Mouse (Mus musculus): ENCODE data around the gene Dnajc4. TPM values are rescaled to one million over a fixed set of nuclear protein-coding genes. Genes with fewer than 3 reads are reported as not detected.

Dnajc4 gene
- 9.8 and 11.8 TPM in 2 replicates for polyA plus RNA-seq (2015; fragmentation: Nextera tagmentation; extraction: Ambion mirVana)

GRCm38 (mm10) chr19:6992011-6992858 is at the start of gene Dnajc4:
Gene Dnajc4, minus strand, starts transcription at chr19:6992572.
- ATAC-seq (ENCODE audit: low read depth) (peak; percentile 92), DNase-seq (peak; percentile 98)
- peak within 1 kb of the TSS; percentile 79 for H3K9ac ChIP-seq
- H3K9me3 ChIP-seq (replicated peaks), result no peaks in the 10 kb centered on the region
- H3K27ac ChIP-seq, result peak within 1 kb of the TSS; percentile 79
- peak within 1 kb of the TSS; percentile 72 for H3K4me3 ChIP-seq (replicated peaks)
- 2% methylated on average over 37 of the region's 37 CpGs for WGBS (ENCODE audit: insufficient replicate concordance)
- H3K36me3 ChIP-seq, result no peaks in the 10 kb centered on the region
- peaks cover 58% of the 10 kb centered on the region for H3K4me1 ChIP-seq (replicated peaks)
- peak within 1 kb of the TSS; percentile 92 for H3K4me2 ChIP-seq
- no peaks in the 10 kb centered on the region for H3K27me3 ChIP-seq

- H3K9ac ChIP-seq, result peak overlapping the region; percentile 89
These were observed 48.8 kb upstream of the Dnajc4 start for GRCm38 (mm10) chr19:7041171-7041570.

GRCm38 (mm10) chr19:7040637-7041130 is 48.3 kb upstream of the Dnajc4 start:
- Histone ChIP-seq H3K9me3 (replicated peaks) (no peaks in the 10 kb centered on the region), H3K36me3 (peaks cover 20% of the 10 kb centered on the region), H3K4me1 (replicated peaks) (peaks cover 35% of the 10 kb centered on the region), H3K9ac (peak overlapping the region; percentile 89), H3K4me2 (peak overlapping the region; percentile 93), H3K27ac (peak overlapping the region; percentile 94), H3K27me3 (no peaks in the 10 kb centered on the region), H3K4me3 (replicated peaks) (peak overlapping the region; percentile 73)
- WGBS (ENCODE audit: insufficient replicate concordance), result 14% methylated on average over 13 of the region's 13 CpGs
- no peak for ATAC-seq (ENCODE audit: low read depth)
- no peak for DNase-seq

More at GRCm38 (mm10) chr19:7041171-7041570, 48.8 kb upstream of the Dnajc4 start:
- Histone ChIP-seq H3K36me3 (peaks cover 18% of the 10 kb centered on the region), H3K4me3 (replicated peaks) (peak overlapping the region; percentile 73), H3K27me3 (no peaks in the 10 kb centered on the region), H3K4me1 (replicated peaks) (peaks cover 35% of the 10 kb centered on the region), H3K27ac (peak overlapping the region; percentile 94), H3K9me3 (replicated peaks) (no peaks in the 10 kb centered on the region), H3K4me2 (peak overlapping the region; percentile 93)
- DNase-seq, result no peak
- no peak for ATAC-seq (ENCODE audit: low read depth)
- WGBS (ENCODE audit: insufficient replicate concordance), result 79% methylated on average over 2 of the region's 2 CpGs

- peak within 1 kb of the TSS; percentile 94 for H3K27ac ChIP-seq
- H3K36me3 ChIP-seq, result peaks cover 26% of the 10 kb centered on the region
- no peaks in the 10 kb centered on the region for H3K9me3 ChIP-seq (replicated peaks)
- DNase-seq (peak; percentile 100), ATAC-seq (ENCODE audit: low read depth) (peak; percentile 95)
- H3K9ac ChIP-seq, result peak within 1 kb of the TSS; percentile 99
- peak within 1 kb of the TSS; percentile 99 for H3K4me3 ChIP-seq (replicated peaks)
- WGBS (ENCODE audit: insufficient replicate concordance), result under 1% methylated on average over 49 of the region's 49 CpGs
- H3K4me1 ChIP-seq (replicated peaks), result peaks cover 35% of the 10 kb centered on the region
- H3K4me2 ChIP-seq, result peak within 1 kb of the TSS; percentile 93
- H3K27me3 ChIP-seq, result no peaks in the 10 kb centered on the region
These were observed 47.7 kb upstream of the Dnajc4 start, which contains the start of gene Stip1 for GRCm38 (mm10) chr19:7039841-7040636. Gene Stip1, minus strand, starts transcription at chr19:7039967.

- ATAC-seq (ENCODE audit: low read depth), result peak; percentile 0
These were observed 46.8 kb upstream of the Dnajc4 start for GRCm38 (mm10) chr19:7039088-7039720.

GRCm38 (mm10) chr19:7034006-7034405 is 41.6 kb upstream of the Dnajc4 start:
- ATAC-seq (ENCODE audit: low read depth), result no peak
- no peak overlapping the region for H3K4me3 ChIP-seq (replicated peaks)
- H3K27ac ChIP-seq, result no peak overlapping the region
- peaks cover 85% of the 10 kb centered on the region for H3K36me3 ChIP-seq
- no peaks in the 10 kb centered on the region for H3K27me3 ChIP-seq
- no peak overlapping the region for H3K4me2 ChIP-seq
- H3K4me1 ChIP-seq (replicated peaks), result peaks cover 24% of the 10 kb centered on the region
- no peaks in the 10 kb centered on the region for H3K9me3 ChIP-seq (replicated peaks)
- no peak overlapping the region for H3K9ac ChIP-seq
- DNase-seq, result no peak
- WGBS (ENCODE audit: insufficient replicate concordance), result 83% methylated on average over 5 of the region's 5 CpGs

More at GRCm38 (mm10) chr19:7039088-7039720, 46.8 kb upstream of the Dnajc4 start:
- peak; percentile 55 for DNase-seq
- H3K36me3 ChIP-seq, result peaks cover 35% of the 10 kb centered on the region
- peak overlapping the region; percentile 92 for H3K27ac ChIP-seq
- peak overlapping the region; percentile 92 for H3K4me2 ChIP-seq
- H3K4me3 ChIP-seq (replicated peaks), result peak overlapping the region; percentile 99
- no peaks in the 10 kb centered on the region for H3K9me3 ChIP-seq (replicated peaks)
- WGBS (ENCODE audit: insufficient replicate concordance), result 1% methylated on average over 35 of the region's 35 CpGs
- peaks cover 35% of the 10 kb centered on the region for H3K4me1 ChIP-seq (replicated peaks)
- H3K9ac ChIP-seq, result peak overlapping the region; percentile 99
- H3K27me3 ChIP-seq, result no peaks in the 10 kb centered on the region

- Histone ChIP-seq H3K4me3 (replicated peaks) (no peak overlapping the region), H3K27me3 (no peaks in the 10 kb centered on the region), H3K4me1 (replicated peaks) (no peaks in the 10 kb centered on the region), H3K4me2 (no peak overlapping the region), H3K27ac (no peak overlapping the region; the same call in 1 of the 2 replicates), H3K9me3 (replicated peaks) (no peaks in the 10 kb centered on the region), H3K9ac (no peak overlapping the region), H3K36me3 (peaks cover 99% of the 10 kb centered on the region)
- DNase-seq (no peak), ATAC-seq (ENCODE audit: low read depth) (no peak)
- 89% methylated on average over 5 of the region's 5 CpGs for WGBS (ENCODE audit: insufficient replicate concordance)
These were observed 37.2 kb upstream of the Dnajc4 start for GRCm38 (mm10) chr19:7029531-7029930.

GRCm38 (mm10) chr19:7020224-7020641 is 27.9 kb upstream of the Dnajc4 start:
- peaks cover 76% of the 10 kb centered on the region for H3K36me3 ChIP-seq
- WGBS (ENCODE audit: insufficient replicate concordance), result 19% methylated on average over 3 of the region's 3 CpGs
- DNase-seq (peak; percentile 54), ATAC-seq (ENCODE audit: low read depth) (no peak)
- H3K4me1 ChIP-seq (replicated peaks), result peaks cover 53% of the 10 kb centered on the region
- peak overlapping the region; percentile 89 for H3K4me2 ChIP-seq
- H3K9ac ChIP-seq, result peak overlapping the region; percentile 92
- peak overlapping the region; percentile 74 for H3K4me3 ChIP-seq (replicated peaks)
- H3K27me3 ChIP-seq, result no peaks in the 10 kb centered on the region
- peak overlapping the region; percentile 98 for H3K27ac ChIP-seq
- no peaks in the 10 kb centered on the region for H3K9me3 ChIP-seq (replicated peaks)

GRCm38 (mm10) chr19:7019191-7019590 is 26.8 kb upstream of the Dnajc4 start, which contains the start of gene Fermt3:
Gene Fermt3, minus strand, starts transcription at chr19:7019469.
- peak; percentile 83 for ATAC-seq (ENCODE audit: low read depth)
- 9% methylated on average over 5 of the region's 5 CpGs for WGBS (ENCODE audit: insufficient replicate concordance)
- Histone ChIP-seq H3K36me3 (peaks cover 73% of the 10 kb centered on the region), H3K27ac (peak within 1 kb of the TSS; percentile 98), H3K9ac (peak within 1 kb of the TSS; percentile 92), H3K4me3 (replicated peaks) (peak within 1 kb of the TSS; percentile 74), H3K27me3 (no peaks in the 10 kb centered on the region), H3K4me1 (replicated peaks) (peaks cover 53% of the 10 kb centered on the region), H3K4me2 (peak within 1 kb of the TSS; percentile 89), H3K9me3 (replicated peaks) (no peaks in the 10 kb centered on the region)
- DNase-seq, result peak; percentile 74

GRCm38 (mm10) chr19:7018546-7018945 is 26.2 kb upstream of the Dnajc4 start:
- peak overlapping the region; percentile 92 for H3K9ac ChIP-seq
- no peaks in the 10 kb centered on the region for H3K27me3 ChIP-seq
- ATAC-seq (ENCODE audit: low read depth) (peak; percentile 12), DNase-seq (no peak)
- H3K4me1 ChIP-seq (replicated peaks), result peaks cover 53% of the 10 kb centered on the region
- H3K36me3 ChIP-seq, result peaks cover 73% of the 10 kb centered on the region
- H3K4me3 ChIP-seq (replicated peaks), result peak overlapping the region; percentile 74
- H3K4me2 ChIP-seq, result peak overlapping the region; percentile 89
- WGBS (ENCODE audit: insufficient replicate concordance), result 21% methylated on average over 11 of the region's 11 CpGs
- H3K9me3 ChIP-seq (replicated peaks), result no peaks in the 10 kb centered on the region
- H3K27ac ChIP-seq, result peak overlapping the region; percentile 98
